Mouse (Mus musculus) MEL (cell line): ENCODE measurements at regions not wholly inside any gene's neighbourhood (a gene's known extent, or its start where the extent isn't known, plus 50 kb on each side); places are given as distances from the start of the nearest gene placed in this dataset.

Experiments used
- DNase-seq: peaks from one replicate; pipeline ENCODE4 v3.0.0; 2011; ENCODE audit warnings: low read depth, low spot score
- H3K27ac ChIP-seq: 2 replicates; pipeline ENCODE4 v1.5.1; 2012; ENCODE audit warnings: low read depth, mild to moderate bottlenecking, control low read depth, low read length, moderate library complexity; ENCODE audit not compliant: control insufficient read depth
- H3K27me3 ChIP-seq, 2 experiments: fragments of 150-350 bp in 1 of 2; sonication (generic) in 1 of 2; 2 replicates each; pipeline ENCODE4 v1.6.1; 2012; ENCODE audit warnings: low read length in 2 of 2, mild to moderate bottlenecking in 2 of 2, improper control_type of control experiment in 1 of 2, moderate library complexity in 1 of 2; ENCODE audit not compliant: insufficient read depth in 2 of 2, control insufficient read depth in 1 of 2
- H3K36me3 ChIP-seq, 2 experiments: 2 replicates each; pipeline ENCODE4 v1.6.1; 2012 to 2014; ENCODE audit warnings: low read length in 2 of 2, improper control_type of control experiment in 1 of 2, inconsistent platforms in 1 of 2, mild to moderate bottlenecking in 1 of 2; ENCODE audit not compliant: insufficient read depth in 2 of 2, control insufficient read depth in 1 of 2
- H3K4me1 ChIP-seq, 2 experiments: fragments of 150-350 bp in 1 of 2; sonication (generic) in 1 of 2; 2 replicates each; pipeline ENCODE4 v1.6.1; 2012; ENCODE audit warnings: low read length in 2 of 2, improper control_type of control experiment in 1 of 2, mild to moderate bottlenecking in 1 of 2; ENCODE audit not compliant: insufficient read depth in 2 of 2, control insufficient read depth in 1 of 2
- H3K4me3 ChIP-seq, 2 experiments: fragments of 150-350 bp in 1 of 2; sonication (generic) in 1 of 2; 2 replicates each; pipeline ENCODE4 v1.5.1; 2012; ENCODE audit warnings: low read depth in 2 of 2, low read length in 2 of 2, mild to moderate bottlenecking in 2 of 2, moderate library complexity in 2 of 2, control low read depth in 1 of 2, improper control_type of control experiment in 1 of 2; ENCODE audit not compliant: control insufficient read depth in 1 of 2, insufficient read depth in 1 of 2
- H3K79me2 ChIP-seq: 2 replicates; pipeline ENCODE4 v1.6.1; 2012; ENCODE audit warnings: mild to moderate bottlenecking, low read length, moderate library complexity; ENCODE audit not compliant: control insufficient read depth, poor library complexity, insufficient read depth
- H3K9ac ChIP-seq: 2 replicates; pipeline ENCODE4 v1.6.1; 2012; ENCODE audit warnings: low read depth, mild to moderate bottlenecking, control low read depth, low read length, moderate library complexity; ENCODE audit not compliant: control insufficient read depth, poor library complexity, severe bottlenecking
- H3K9me3 ChIP-seq: fragments of 150-350 bp; sonication (generic); replicated peaks from 2 replicates; pipeline ENCODE4 v1.6.1; 2012; ENCODE audit warnings: mild to moderate bottlenecking, low read length, improper control_type of control experiment, moderate library complexity; ENCODE audit not compliant: insufficient read depth
- BHLHE40 ChIP-seq: IDR thresholded peaks from 2 replicates; pipeline ENCODE4 v1.6.1; 2012; ENCODE audit warnings: low read depth, mild to moderate bottlenecking, inconsistent platforms, low read length, improper control_type of control experiment, borderline replicate concordance
- CHD1 ChIP-seq: IDR thresholded peaks from 2 replicates; pipeline ENCODE4 v1.6.1; 2012; ENCODE audit warnings: low read depth, mild to moderate bottlenecking, inconsistent platforms, low read length, improper control_type of control experiment
- CHD2 ChIP-seq: IDR thresholded peaks from 2 replicates; pipeline ENCODE4 v1.6.1; 2011; ENCODE audit warnings: low read length, improper control_type of control experiment
- CTCF ChIP-seq, 3 experiments: IDR thresholded peaks in 2 of 3; conservative IDR thresholded peaks in 1 of 3; 2 replicates each; pipeline ENCODE4 v1.5.1; 2011 to 2012; ENCODE audit warnings: low read length in 3 of 3, low read depth in 2 of 3, mild to moderate bottlenecking in 2 of 3, improper control_type of control experiment in 1 of 3, inconsistent platforms in 1 of 3, mixed read lengths in 1 of 3, moderate library complexity in 1 of 3; ENCODE audit not compliant: control insufficient read depth in 1 of 3, insufficient read depth in 1 of 3, poor library complexity in 1 of 3, severe bottlenecking in 1 of 3
- E2F4 ChIP-seq: IDR thresholded peaks from 2 replicates; pipeline ENCODE4 v1.6.1; 2011; ENCODE audit warnings: low read depth, low read length, improper control_type of control experiment, borderline replicate concordance
- ELF1 ChIP-seq: IDR thresholded peaks from 2 replicates; pipeline ENCODE4 v1.6.1; 2014; ENCODE audit warnings: low read depth, mild to moderate bottlenecking, inconsistent platforms, low read length, improper control_type of control experiment, moderate library complexity
- EP300 ChIP-seq, 2 experiments: IDR thresholded peaks; 2 replicates each; pipeline ENCODE4 v1.6.1; 2011; ENCODE audit warnings: improper control_type of control experiment in 2 of 2, low read length in 2 of 2, low read depth in 1 of 2, mild to moderate bottlenecking in 1 of 2
- GABPA ChIP-seq: IDR thresholded peaks from 2 replicates; pipeline ENCODE4 v1.6.1; 2012; ENCODE audit warnings: low read depth, mild to moderate bottlenecking, inconsistent platforms, low read length, improper control_type of control experiment, moderate library complexity
- JUND ChIP-seq: IDR thresholded peaks from 2 replicates; pipeline ENCODE4 v1.6.1; 2011; ENCODE audit warnings: low read depth, mild to moderate bottlenecking, improper control_type of control experiment, low read length
- KAT2A ChIP-seq: conservative IDR thresholded peaks from 2 replicates; pipeline ENCODE4 v1.6.1; 2012; ENCODE audit warnings: low read depth, low read length, improper control_type of control experiment, inconsistent platforms
- MAFK ChIP-seq: IDR thresholded peaks from 2 replicates; pipeline ENCODE4 v1.6.1; 2011; ENCODE audit warnings: low read depth, mild to moderate bottlenecking, low read length, improper control_type of control experiment, borderline replicate concordance
- MAX ChIP-seq: IDR thresholded peaks from 2 replicates; pipeline ENCODE4 v1.6.1; 2011; ENCODE audit warnings: low read length, improper control_type of control experiment
- MAZ ChIP-seq: IDR thresholded peaks from 2 replicates; pipeline ENCODE4 v1.6.1; 2012; ENCODE audit warnings: low read depth, mild to moderate bottlenecking, inconsistent platforms, low read length, improper control_type of control experiment
- NELFE ChIP-seq: IDR thresholded peaks from 2 replicates; pipeline ENCODE4 v1.6.1; 2011; ENCODE audit warnings: low read depth, low read length, improper control_type of control experiment
- NRF1 ChIP-seq: IDR thresholded peaks from 2 replicates; pipeline ENCODE4 v1.6.1; 2014; ENCODE audit warnings: low read depth, mild to moderate bottlenecking, inconsistent platforms, low read length, improper control_type of control experiment, moderate library complexity; ENCODE audit not compliant: poor library complexity, insufficient read depth, severe bottlenecking
- POLR2A ChIP-seq, 2 experiments: IDR thresholded peaks; 2 replicates each; pipeline ENCODE4 v1.6.1; 2011 to 2012; ENCODE audit warnings: low read length in 2 of 2, mild to moderate bottlenecking in 2 of 2, control low read depth in 1 of 2, improper control_type of control experiment in 1 of 2, low read depth in 1 of 2, moderate library complexity in 1 of 2; ENCODE audit not compliant: control insufficient read depth in 1 of 2, insufficient read depth in 1 of 2, poor library complexity in 1 of 2
- RAD21 ChIP-seq: IDR thresholded peaks from 2 replicates; pipeline ENCODE4 v1.6.1; 2011; ENCODE audit warnings: mild to moderate bottlenecking, low read depth, low read length, improper control_type of control experiment
- SIN3A ChIP-seq: IDR thresholded peaks from 2 replicates; pipeline ENCODE4 v1.6.1; 2012; ENCODE audit warnings: low read length, improper control_type of control experiment, inconsistent platforms
- SMC3 ChIP-seq: IDR thresholded peaks from 2 replicates; pipeline ENCODE4 v1.6.1; 2011; ENCODE audit warnings: low read depth, low read length, improper control_type of control experiment
- TBP ChIP-seq: IDR thresholded peaks from 2 replicates; pipeline ENCODE4 v1.8.0; 2011; ENCODE audit warnings: low read depth, low read length, improper control_type of control experiment
- USF1 ChIP-seq: IDR thresholded peaks from 2 replicates; pipeline ENCODE4 v1.6.1; 2014; ENCODE audit warnings: low read depth, mild to moderate bottlenecking, inconsistent platforms, low read length, improper control_type of control experiment, moderate library complexity
- ZC3H11A ChIP-seq: IDR thresholded peaks from 2 replicates; pipeline ENCODE4 v1.6.1; 2012; ENCODE audit warnings: low read depth, mild to moderate bottlenecking, inconsistent platforms, low read length, improper control_type of control experiment
- ZKSCAN1 ChIP-seq: IDR thresholded peaks from 2 replicates; pipeline ENCODE4 v1.6.1; 2012; ENCODE audit warnings: low read depth, mild to moderate bottlenecking, inconsistent platforms, low read length, improper control_type of control experiment, moderate library complexity

DNA sequence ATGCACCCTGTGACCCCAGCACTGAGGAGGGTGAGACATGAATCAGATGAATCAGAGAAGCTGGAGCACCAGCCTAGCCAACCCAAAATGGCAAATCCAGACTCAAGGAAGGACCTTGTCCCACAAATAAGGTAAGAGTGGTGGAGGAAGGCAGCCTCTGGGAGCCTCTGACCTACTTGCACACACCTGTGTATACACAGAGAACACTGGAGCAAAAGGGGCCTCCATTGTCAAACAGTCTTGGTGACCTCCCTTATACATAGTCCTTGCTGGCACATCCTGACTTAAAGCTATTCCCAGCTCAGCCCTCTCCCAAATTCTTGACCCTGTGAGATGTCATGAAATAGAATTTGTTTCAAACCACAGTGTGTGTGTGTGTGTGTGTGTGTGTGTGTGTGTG is 57.1 kb downstream of the Inhbb start:
- Histone ChIP-seq H3K36me3 (no peaks in the 10 kb centered on the region), H3K9ac (no peak overlapping the region)
- DNase-seq: no peak

DNA sequence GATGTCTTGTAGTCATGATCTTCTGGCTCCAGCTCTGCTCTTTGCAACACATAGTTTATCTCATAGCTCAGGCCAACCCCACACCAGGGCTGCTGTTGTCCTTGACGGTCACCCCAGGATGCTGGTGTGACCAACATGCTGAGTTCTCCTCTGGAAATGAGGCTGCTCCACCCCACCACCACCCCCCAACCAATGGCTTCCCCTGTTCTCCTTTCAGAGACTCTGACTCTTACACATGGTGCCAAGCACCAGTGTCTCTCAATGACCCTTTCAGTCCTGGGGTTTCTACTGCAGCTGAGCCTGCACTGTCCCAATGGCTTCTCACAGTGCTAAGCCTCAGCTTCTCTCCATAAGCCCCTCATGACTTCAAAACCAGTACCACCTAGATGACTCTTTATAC is 64.0 kb downstream of the Inhbb start:
- Histone ChIP-seq H3K36me3 (no peaks in the 10 kb centered on the region), H3K9me3 (no peaks in the 10 kb centered on the region), H3K9ac (no peak overlapping the region), H3K27me3 (no peaks in the 10 kb centered on the region), H3K79me2 (no peaks in the 10 kb centered on the region), H3K27ac (no peak overlapping the region), H3K4me1 (no peaks in the 10 kb centered on the region), H3K4me3 (no peak overlapping the region)
- DNase-seq: no peak
- TF ChIP-seq MAFK (no peak), USF1 (no peak), MAX (no peak), RAD21 (no peak), NRF1 (no peak), CHD1 (no peak), KAT2A (no peak), GABPA (no peak)

More for the DNA sequence above, 57.1 kb downstream of the Inhbb start:
- Histone ChIP-seq H3K4me1 (no peaks in the 10 kb centered on the region), H3K27me3 (no peaks in the 10 kb centered on the region), H3K9me3 (no peaks in the 10 kb centered on the region), H3K79me2 (no peaks in the 10 kb centered on the region), H3K4me3 (no peak overlapping the region), H3K27ac (no peak overlapping the region)
- no peak for TF ChIP-seq BHLHE40
- no peak for TF ChIP-seq CHD2
- TF ChIP-seq MAZ: no peak
- no peak for TF ChIP-seq JUND
- TF ChIP-seq CTCF (IDR thresholded peaks at IDR 0.05 in 2 of 3, conservative IDR thresholded peaks at IDR 0.05 in 1 of 3; ENCODE audit: control insufficient read depth in 1 of 3, insufficient read depth in 1 of 3, low read depth in 2 of 3, low read length in 3 of 3, poor library complexity in 1 of 3, severe bottlenecking in 1 of 3): no peak
- TF ChIP-seq SIN3A: no peak
- no peak for TF ChIP-seq E2F4
- no peak for TF ChIP-seq ZKSCAN1
- no peak for TF ChIP-seq EP300 (IDR thresholded peaks at IDR 0.05; ENCODE audit: low read depth in 1 of 2, low read length in 2 of 2)
- TF ChIP-seq SMC3: no peak
- no peak for TF ChIP-seq TBP
- TF ChIP-seq ELF1: no peak
- TF ChIP-seq NELFE: no peak
- TF ChIP-seq POLR2A (IDR thresholded peaks at IDR 0.05; ENCODE audit: control insufficient read depth in 1 of 2, insufficient read depth in 1 of 2, low read depth in 1 of 2, low read length in 2 of 2, poor library complexity in 1 of 2): no peak
- TF ChIP-seq ZC3H11A: no peak
